Mouse (Mus musculus) limb, embryonic 11.5 days (tissue): ENCODE results near the gene Cpeb1. TPM values are rescaled to one million over a fixed set of nuclear protein-coding genes. Genes with fewer than 3 reads are reported as not detected.

Experiments
- ATAC-seq: fragments of 200-750 bp; cut with Nextera tagmentation; 2 replicates; pipeline ENCODE4 v1.8.0; 2017; ENCODE audit warnings: low read depth; ENCODE audit not compliant: insufficient number of reproducible peaks, low FRiP score, low TSS enrichment
- DNase-seq: peaks from one replicate; pipeline ENCODE4 v3.0.0-alpha.2; 2015; ENCODE audit warnings: low spot score
- H3K27ac ChIP-seq: fragments of 300-500 bp; sonication (generic); replicated peaks from 2 replicates; pipeline ENCODE4 v1.5.1; 2014; ENCODE audit warnings: low read depth, mild to moderate bottlenecking, low read length
- H3K27me3 ChIP-seq: fragments of 300-500 bp; sonication (generic); 2 replicates; pipeline ENCODE4 v1.6.1; 2014; ENCODE audit warnings: mild to moderate bottlenecking, low read length, mixed read lengths; ENCODE audit not compliant: control insufficient read depth, insufficient read depth
- H3K36me3 ChIP-seq: fragments of 300-500 bp; sonication (generic); 2 replicates; pipeline ENCODE4 v1.6.1; 2014; ENCODE audit warnings: mild to moderate bottlenecking, low read length, moderate library complexity, mixed read lengths; ENCODE audit not compliant: control insufficient read depth, insufficient read depth
- H3K4me1 ChIP-seq: fragments of 300-500 bp; sonication (generic); 2 replicates; pipeline ENCODE4 v1.6.1; 2014; ENCODE audit warnings: low read length, mixed read lengths; ENCODE audit not compliant: control insufficient read depth, insufficient read depth
- H3K4me2 ChIP-seq: fragments of 300-500 bp; sonication (generic); 2 replicates; pipeline ENCODE4 v1.6.1; 2014; ENCODE audit warnings: low read depth, mild to moderate bottlenecking, moderate library complexity; ENCODE audit not compliant: severe bottlenecking
- H3K4me3 ChIP-seq: fragments of 300-500 bp; sonication (generic); 2 replicates; pipeline ENCODE4 v1.5.1; 2014; ENCODE audit warnings: low read depth, low read length
- H3K9ac ChIP-seq: fragments of 300-500 bp; sonication (generic); 2 replicates; pipeline ENCODE4 v1.6.1; 2014; ENCODE audit warnings: mild to moderate bottlenecking, low read length
- H3K9me3 ChIP-seq: fragments of 300-500 bp; sonication (generic); 2 replicates; pipeline ENCODE4 v1.6.1; 2016; ENCODE audit warnings: low read length; ENCODE audit not compliant: control insufficient read depth
- WGBS: fragments of 180-500 bp; shearing (Covaris S2); extraction: QIAGEN DNeasy Blood & Tissue Kit; methylation state at CpG from one replicate; pipeline ENCODE4 v1.1.7; 2014; 5-methylcytosine and 5-hydroxymethylcytosine counted together
- polyA plus RNA-seq: library from polyadenylated mRNA; unstranded; fragments of >200 nt; fragmentation: Nextera tagmentation; extraction: Ambion mirVana; gene quantifications from 2 replicates; pipeline ENCODE4 v1.2.1, GENCODE M21; 2014

The Cpeb1 gene
- polyA plus RNA-seq, 1 experiment from 2014 or later = 0.12 TPM

GRCm38 (mm10) chr7:81453443-81454274, 1.6 kb downstream of the Cpeb1 start:
- peaks cover 50% of the 10 kb centered on the region for H3K27me3 ChIP-seq
- peak overlapping the region; percentile 78 for H3K4me2 ChIP-seq
- H3K36me3 ChIP-seq = no peaks in the 10 kb centered on the region
- DNase-seq (peak; percentile 63), ATAC-seq (peak; percentile 54; the same call in 1 of the 2 replicates)
- H3K4me1 ChIP-seq = peaks cover 11% of the 10 kb centered on the region
- H3K4me3 ChIP-seq = peak overlapping the region; percentile 37
- WGBS = 3% methylated on average over 83 of the region's 84 CpGs
- no peak overlapping the region for H3K9ac ChIP-seq
- no peaks in the 10 kb centered on the region for H3K9me3 ChIP-seq
- H3K27ac ChIP-seq = no peak overlapping the region

DNA sequence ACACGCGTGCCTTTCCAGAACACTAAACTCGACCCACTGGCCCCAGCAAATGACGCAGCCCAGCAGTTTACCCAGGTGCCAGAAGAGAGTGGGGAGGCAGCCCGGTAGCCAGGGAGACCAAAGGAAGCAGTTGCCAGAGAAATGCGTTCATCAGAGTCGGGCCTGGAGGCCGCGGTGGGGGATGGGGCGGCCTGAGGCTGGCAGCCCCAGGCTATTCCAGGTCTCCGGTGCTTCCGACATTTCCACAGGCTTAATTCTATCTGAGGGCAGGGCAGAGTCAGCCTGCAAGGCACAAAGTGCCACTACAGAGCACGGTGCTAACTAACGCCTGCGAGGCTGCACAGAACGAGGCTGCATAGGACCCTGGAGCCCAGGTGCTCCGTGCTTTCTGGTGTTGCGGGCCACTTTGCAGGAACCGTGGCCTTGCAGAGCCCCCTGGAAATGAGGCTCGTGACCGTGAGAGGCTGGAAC, 2.3 kb downstream of the Cpeb1 start:
- Histone ChIP-seq H3K27ac (no peak overlapping the region), H3K27me3 (peaks cover 50% of the 10 kb centered on the region), H3K36me3 (no peaks in the 10 kb centered on the region), H3K4me3 (no peak overlapping the region), H3K4me2 (peak overlapping the region; percentile 78), H3K9me3 (no peaks in the 10 kb centered on the region), H3K9ac (no peak overlapping the region), H3K4me1 (peaks cover 11% of the 10 kb centered on the region)
- DNase-seq (peak; percentile 61), ATAC-seq (peak; percentile 62; the same call in 1 of the 2 replicates)
- 2% methylated on average over 21 of the region's 21 CpGs for WGBS

DNA sequence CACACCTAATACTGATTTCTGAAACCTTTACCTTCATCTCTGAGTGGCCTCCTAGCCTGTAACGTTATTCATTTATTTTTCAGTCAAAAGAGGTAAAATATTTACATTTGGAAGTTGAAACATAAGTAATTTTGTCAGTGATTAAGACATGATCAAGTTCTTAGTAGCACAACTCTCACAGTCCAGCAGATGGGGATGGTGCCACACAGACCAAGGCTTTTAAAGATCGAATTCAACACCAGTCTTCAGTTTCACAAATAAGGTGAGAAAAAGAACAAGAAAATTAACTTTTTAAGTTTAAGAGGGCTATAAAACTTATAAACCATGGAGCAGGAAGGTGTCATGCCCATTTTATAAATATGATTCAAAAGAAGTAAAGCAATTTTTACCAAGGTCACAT, 56.3 kb downstream of the Cpeb1 start:
- 52% methylated on average over 2 of the region's 2 CpGs for WGBS
- Histone ChIP-seq H3K9me3 (no peaks in the 10 kb centered on the region), H3K4me3 (no peak overlapping the region), H3K27me3 (no peaks in the 10 kb centered on the region), H3K4me2 (no peak overlapping the region), H3K4me1 (no peaks in the 10 kb centered on the region), H3K9ac (no peak overlapping the region), H3K27ac (no peak overlapping the region), H3K36me3 (no peaks in the 10 kb centered on the region)
- ATAC-seq (no peak), DNase-seq (no peak)

GRCm38 (mm10) chr7:81379363-81379762, 75.9 kb downstream of the Cpeb1 start:
- DNase-seq (no peak), ATAC-seq (no peak)
- Histone ChIP-seq H3K4me2 (no peak overlapping the region), H3K9me3 (no peaks in the 10 kb centered on the region), H3K4me1 (no peaks in the 10 kb centered on the region), H3K27ac (no peak overlapping the region), H3K4me3 (no peak overlapping the region), H3K27me3 (no peaks in the 10 kb centered on the region), H3K36me3 (no peaks in the 10 kb centered on the region), H3K9ac (no peak overlapping the region)
- WGBS = 71% methylated on average over 1 of the region's 1 CpGs

DNA sequence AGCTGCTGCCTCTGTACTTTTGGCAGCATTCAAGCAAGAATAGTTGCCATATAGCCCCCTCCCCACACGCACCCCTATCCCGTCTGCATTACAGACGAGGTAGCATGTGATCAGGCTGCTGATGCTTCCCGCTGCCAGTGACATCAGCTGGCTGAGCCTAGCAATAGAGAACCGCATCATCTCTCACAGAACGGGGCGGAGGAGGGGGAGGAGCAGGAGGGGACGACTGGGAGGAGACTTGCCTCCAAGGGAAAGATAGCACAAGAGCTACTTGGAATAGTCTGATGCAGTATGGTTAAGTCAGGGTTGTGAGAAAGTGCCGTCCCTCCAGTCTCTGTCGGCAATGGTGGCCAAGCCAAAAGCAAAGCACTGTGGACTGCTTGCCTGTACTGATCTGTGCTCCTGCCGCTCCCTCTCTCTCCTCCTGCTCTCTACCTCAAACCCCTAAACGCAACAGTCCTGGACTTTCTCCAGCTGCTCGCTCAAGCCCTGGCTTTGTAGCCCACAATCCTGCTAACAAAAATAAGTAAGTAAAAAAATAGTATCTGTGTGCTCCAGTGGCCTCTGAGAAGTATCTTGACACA, 82.8 kb downstream of the Cpeb1 start:
- Histone ChIP-seq H3K9me3 (no peaks in the 10 kb centered on the region), H3K4me3 (no peak overlapping the region), H3K27ac (no peak overlapping the region), H3K36me3 (no peaks in the 10 kb centered on the region), H3K4me1 (no peaks in the 10 kb centered on the region), H3K4me2 (peak overlapping the region; percentile 26; the same call in 1 of the 2 replicates), H3K27me3 (no peaks in the 10 kb centered on the region), H3K9ac (no peak overlapping the region)
- ATAC-seq = no peak
- DNase-seq = peak; percentile 25
- 5% methylated on average over 13 of the region's 13 CpGs for WGBS

DNA sequence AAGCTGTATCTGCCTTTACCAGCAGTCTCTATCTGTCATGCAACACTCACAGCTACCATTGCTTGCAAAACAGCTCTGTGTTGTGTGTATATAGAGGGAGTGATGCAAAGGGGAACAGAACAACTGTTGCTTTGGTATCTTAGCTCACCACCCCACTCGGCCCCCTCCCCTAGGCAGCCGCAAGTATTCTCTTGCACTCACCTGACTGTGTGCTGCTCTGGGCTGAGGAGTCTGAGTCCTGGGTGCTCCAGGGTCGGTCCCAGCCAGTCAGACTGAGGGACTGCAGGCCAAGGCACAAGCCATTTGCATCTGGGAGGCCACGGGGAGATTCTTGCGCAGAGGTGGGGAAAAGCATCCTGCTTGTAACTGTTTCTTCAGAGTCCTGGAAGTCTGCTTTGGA, 83.5 kb downstream of the Cpeb1 start:
- DNase-seq = no peak
- no peak overlapping the region for H3K9ac ChIP-seq
- no peak overlapping the region for H3K4me3 ChIP-seq
- no peak overlapping the region for H3K4me2 ChIP-seq
- ATAC-seq = no peak
- no peak overlapping the region for H3K27ac ChIP-seq
- no peaks in the 10 kb centered on the region for H3K27me3 ChIP-seq
- H3K9me3 ChIP-seq = no peaks in the 10 kb centered on the region
- no peaks in the 10 kb centered on the region for H3K36me3 ChIP-seq
- WGBS = 14% methylated on average over 5 of the region's 5 CpGs
- no peaks in the 10 kb centered on the region for H3K4me1 ChIP-seq

DNA sequence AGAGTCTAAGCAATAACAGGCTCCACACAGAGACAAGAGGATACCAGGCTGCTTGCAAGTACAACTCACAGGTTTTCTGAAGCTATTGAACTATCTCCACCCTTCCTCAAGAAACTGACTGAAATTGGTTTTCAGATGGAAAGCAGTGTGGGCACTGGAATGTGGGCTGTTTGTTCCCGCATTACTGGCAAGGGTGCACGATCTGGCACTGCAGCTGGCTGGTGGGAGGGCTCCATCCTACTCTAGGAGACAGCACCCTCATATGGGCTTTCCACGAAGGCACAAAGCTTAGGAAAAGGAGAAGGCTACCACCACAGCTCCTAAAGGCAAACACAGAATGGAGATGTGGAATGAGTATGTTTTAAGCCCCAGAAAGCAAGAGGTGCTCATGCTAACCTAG, 85.5 kb downstream of the Cpeb1 start:
- DNase-seq = no peak
- no peak overlapping the region for H3K9ac ChIP-seq
- no peaks in the 10 kb centered on the region for H3K4me1 ChIP-seq
- no peaks in the 10 kb centered on the region for H3K36me3 ChIP-seq
- H3K9me3 ChIP-seq = no peaks in the 10 kb centered on the region
- no peak for ATAC-seq
- H3K4me2 ChIP-seq = no peak overlapping the region
- WGBS = 75% methylated on average over 3 of the region's 3 CpGs
- no peak overlapping the region for H3K4me3 ChIP-seq
- H3K27me3 ChIP-seq = no peaks in the 10 kb centered on the region
- no peak overlapping the region for H3K27ac ChIP-seq

- ATAC-seq = no peak
- 82% methylated on average over 3 of the region's 3 CpGs for WGBS
These were observed 87.3 kb downstream of the Cpeb1 start for GRCm38 (mm10) chr7:81367946-81368345.

More at GRCm38 (mm10) chr7:81367946-81368345, 87.3 kb downstream of the Cpeb1 start:
- no peak for DNase-seq
- Histone ChIP-seq H3K9ac (no peak overlapping the region), H3K4me3 (no peak overlapping the region), H3K4me2 (no peak overlapping the region), H3K4me1 (no peaks in the 10 kb centered on the region), H3K36me3 (no peaks in the 10 kb centered on the region), H3K9me3 (no peaks in the 10 kb centered on the region), H3K27me3 (no peaks in the 10 kb centered on the region), H3K27ac (no peak overlapping the region)
